Mouse (Mus musculus): ENCODE measurements around the gene Lactb. TPM values are rescaled to one million over a fixed set of nuclear protein-coding genes. Genes with fewer than 3 reads are reported as not detected.
A peak's percentile ranks its signal among the peaks of the same experiment; 100 is the strongest.

Gene Lactb
- polyA plus RNA-seq, 1 experiment from 2014 or later, result 11.9 TPM

GRCm38 (mm10) chr9:66988888-66989414 is 13.7 kb upstream of the Lactb start:
- Histone ChIP-seq H3K36me3 (ENCODE audit: control insufficient read depth, insufficient read depth, low read length) (no peaks in the 10 kb centered on the region), H3K9ac (ENCODE audit: low read length) (no peak overlapping the region), H3K4me3 (ENCODE audit: low read depth, low read length) (no peak overlapping the region), H3K4me2 (ENCODE audit: low read depth) (no peak overlapping the region), H3K27me3 (ENCODE audit: control insufficient read depth, insufficient read depth, low read length) (no peaks in the 10 kb centered on the region), H3K4me1 (ENCODE audit: control insufficient read depth, insufficient read depth, low read length) (no peaks in the 10 kb centered on the region), H3K9me3 (ENCODE audit: control insufficient read depth, low read length) (no peaks in the 10 kb centered on the region), H3K27ac (ENCODE audit: low read depth, low read length) (no peak overlapping the region)
- WGBS, result 71% methylated on average over 6 of the region's 6 CpGs
- no peak for ATAC-seq (ENCODE audit: insufficient read depth, low FRiP score, low TSS enrichment)
- no peak for DNase-seq (ENCODE audit: low spot score)

GRCm38 (mm10) chr9:66988198-66988887 is 13.1 kb upstream of the Lactb start:
- DNase-seq (ENCODE audit: low spot score) (no peak), ATAC-seq (ENCODE audit: insufficient read depth, low FRiP score, low TSS enrichment) (no peak)

GRCm38 (mm10) chr9:66985377-66985776 is 10.1 kb upstream of the Lactb start:
- no peak for DNase-seq (ENCODE audit: low spot score)
- WGBS, result 86% methylated on average over 7 of the region's 7 CpGs
- no peak overlapping the region for H3K4me2 ChIP-seq (ENCODE audit: low read depth)
- H3K36me3 ChIP-seq (ENCODE audit: control insufficient read depth, insufficient read depth, low read length), result no peaks in the 10 kb centered on the region
- no peak overlapping the region for H3K9ac ChIP-seq (ENCODE audit: low read length)
- ATAC-seq (ENCODE audit: insufficient read depth, low FRiP score, low TSS enrichment), result no peak
- H3K4me1 ChIP-seq (ENCODE audit: control insufficient read depth, insufficient read depth, low read length), result no peaks in the 10 kb centered on the region
- no peak overlapping the region for H3K4me3 ChIP-seq (ENCODE audit: low read depth, low read length)
- H3K27me3 ChIP-seq (ENCODE audit: control insufficient read depth, insufficient read depth, low read length), result no peaks in the 10 kb centered on the region
- H3K27ac ChIP-seq (ENCODE audit: low read depth, low read length), result no peak overlapping the region
- H3K9me3 ChIP-seq (ENCODE audit: control insufficient read depth, low read length), result no peaks in the 10 kb centered on the region

More at GRCm38 (mm10) chr9:66988198-66988887, 13.1 kb upstream of the Lactb start:
- Histone ChIP-seq H3K4me1 (ENCODE audit: control insufficient read depth, insufficient read depth, low read length) (no peaks in the 10 kb centered on the region), H3K4me2 (ENCODE audit: low read depth) (no peak overlapping the region), H3K9ac (ENCODE audit: low read length) (no peak overlapping the region), H3K36me3 (ENCODE audit: control insufficient read depth, insufficient read depth, low read length) (no peaks in the 10 kb centered on the region), H3K9me3 (ENCODE audit: control insufficient read depth, low read length) (no peaks in the 10 kb centered on the region), H3K4me3 (ENCODE audit: low read depth, low read length) (no peak overlapping the region), H3K27me3 (ENCODE audit: control insufficient read depth, insufficient read depth, low read length) (no peaks in the 10 kb centered on the region), H3K27ac (ENCODE audit: low read depth, low read length) (no peak overlapping the region)
- 73% methylated on average over 11 of the region's 11 CpGs for WGBS

- H3K4me3 ChIP-seq (ENCODE audit: low read depth, low read length), result no peak overlapping the region
- ATAC-seq (ENCODE audit: insufficient read depth, low FRiP score, low TSS enrichment) (no peak), DNase-seq (ENCODE audit: low spot score) (no peak)
- H3K9ac ChIP-seq (ENCODE audit: low read length), result no peak overlapping the region
- no peak overlapping the region for H3K4me2 ChIP-seq (ENCODE audit: low read depth)
- H3K9me3 ChIP-seq (ENCODE audit: control insufficient read depth, low read length), result no peaks in the 10 kb centered on the region
- WGBS, result 82% methylated on average over 7 of the region's 7 CpGs
- H3K4me1 ChIP-seq (ENCODE audit: control insufficient read depth, insufficient read depth, low read length), result no peaks in the 10 kb centered on the region
- no peak overlapping the region for H3K27ac ChIP-seq (ENCODE audit: low read depth, low read length)
- H3K36me3 ChIP-seq (ENCODE audit: control insufficient read depth, insufficient read depth, low read length), result no peaks in the 10 kb centered on the region
- no peaks in the 10 kb centered on the region for H3K27me3 ChIP-seq (ENCODE audit: control insufficient read depth, insufficient read depth, low read length)
Measured at GRCm38 (mm10) chr9:66982085-66982484, 6.8 kb upstream of the Lactb start.

GRCm38 (mm10) chr9:66980458-66980857 is 5.2 kb upstream of the Lactb start:
- no peaks in the 10 kb centered on the region for H3K27me3 ChIP-seq (ENCODE audit: control insufficient read depth, insufficient read depth, low read length)
- no peaks in the 10 kb centered on the region for H3K9me3 ChIP-seq (ENCODE audit: control insufficient read depth, low read length)
- DNase-seq (ENCODE audit: low spot score) (peak; percentile 80), ATAC-seq (ENCODE audit: insufficient read depth, low FRiP score, low TSS enrichment) (no peak)
- H3K36me3 ChIP-seq (ENCODE audit: control insufficient read depth, insufficient read depth, low read length), result no peaks in the 10 kb centered on the region
- no peaks in the 10 kb centered on the region for H3K4me1 ChIP-seq (ENCODE audit: control insufficient read depth, insufficient read depth, low read length)
- no peak overlapping the region for H3K4me3 ChIP-seq (ENCODE audit: low read depth, low read length)
- no peak overlapping the region for H3K4me2 ChIP-seq (ENCODE audit: low read depth)
- 7% methylated on average over 5 of the region's 5 CpGs for whole genome bisulfite sequencing
- no peak overlapping the region for H3K27ac ChIP-seq (ENCODE audit: low read depth, low read length)
- no peak overlapping the region for H3K9ac ChIP-seq (ENCODE audit: low read length)

GRCm38 (mm10) chr9:66978468-66978867 is 3.2 kb upstream of the Lactb start:
- Histone ChIP-seq H3K9ac (ENCODE audit: low read length) (no peak overlapping the region), H3K9me3 (ENCODE audit: control insufficient read depth, low read length) (no peaks in the 10 kb centered on the region), H3K4me2 (ENCODE audit: low read depth) (no peak overlapping the region), H3K27ac (ENCODE audit: low read depth, low read length) (no peak overlapping the region), H3K36me3 (ENCODE audit: control insufficient read depth, insufficient read depth, low read length) (no peaks in the 10 kb centered on the region), H3K4me1 (ENCODE audit: control insufficient read depth, insufficient read depth, low read length) (no peaks in the 10 kb centered on the region), H3K4me3 (ENCODE audit: low read depth, low read length) (no peak overlapping the region), H3K27me3 (ENCODE audit: control insufficient read depth, insufficient read depth, low read length) (no peaks in the 10 kb centered on the region)
- no peak for ATAC-seq (ENCODE audit: insufficient read depth, low FRiP score, low TSS enrichment)
- DNase-seq (ENCODE audit: low spot score), result no peak
- WGBS, result 97% methylated on average over 1 of the region's 1 CpGs

- H3K9me3 ChIP-seq (ENCODE audit: control insufficient read depth, low read length), result no peaks in the 10 kb centered on the region
- ATAC-seq (ENCODE audit: insufficient read depth, low FRiP score, low TSS enrichment) (no peak), DNase-seq (ENCODE audit: low spot score) (no peak)
- no peak overlapping the region for H3K27ac ChIP-seq (ENCODE audit: low read depth, low read length)
- H3K4me2 ChIP-seq (ENCODE audit: low read depth), result no peak overlapping the region
- WGBS, result 92% methylated on average over 1 of the region's 1 CpGs
- no peaks in the 10 kb centered on the region for H3K4me1 ChIP-seq (ENCODE audit: control insufficient read depth, insufficient read depth, low read length)
- H3K4me3 ChIP-seq (ENCODE audit: low read depth, low read length), result no peak overlapping the region
- no peaks in the 10 kb centered on the region for H3K36me3 ChIP-seq (ENCODE audit: control insufficient read depth, insufficient read depth, low read length)
- no peaks in the 10 kb centered on the region for H3K27me3 ChIP-seq (ENCODE audit: control insufficient read depth, insufficient read depth, low read length)
- no peak overlapping the region for H3K9ac ChIP-seq (ENCODE audit: low read length)
Measured at GRCm38 (mm10) chr9:66977982-66978381, 2.7 kb upstream of the Lactb start.

GRCm38 (mm10) chr9:66977121-66977520 is 1.8 kb upstream of the Lactb start:
- Histone ChIP-seq H3K36me3 (ENCODE audit: control insufficient read depth, insufficient read depth, low read length) (no peaks in the 10 kb centered on the region), H3K4me2 (ENCODE audit: low read depth) (no peak overlapping the region), H3K9ac (ENCODE audit: low read length) (no peak overlapping the region), H3K9me3 (ENCODE audit: control insufficient read depth, low read length) (no peaks in the 10 kb centered on the region), H3K27ac (ENCODE audit: low read depth, low read length) (no peak overlapping the region), H3K4me1 (ENCODE audit: control insufficient read depth, insufficient read depth, low read length) (no peaks in the 10 kb centered on the region), H3K27me3 (ENCODE audit: control insufficient read depth, insufficient read depth, low read length) (no peaks in the 10 kb centered on the region), H3K4me3 (ENCODE audit: low read depth, low read length) (no peak overlapping the region)
- 84% methylated on average over 5 of the region's 5 CpGs for WGBS
- DNase-seq (ENCODE audit: low spot score), result no peak
- ATAC-seq (ENCODE audit: insufficient read depth, low FRiP score, low TSS enrichment), result no peak

- peak overlapping the region; percentile 62 for H3K4me2 ChIP-seq (ENCODE audit: low read depth)
- ATAC-seq (ENCODE audit: insufficient read depth, low FRiP score, low TSS enrichment), result peak; percentile 79
- no peaks in the 10 kb centered on the region for H3K9me3 ChIP-seq (ENCODE audit: control insufficient read depth, low read length)
- peak overlapping the region; percentile 90 for H3K27ac ChIP-seq (ENCODE audit: low read depth, low read length)
- H3K4me3 ChIP-seq (ENCODE audit: low read depth, low read length), result peak overlapping the region; percentile 89
- H3K36me3 ChIP-seq (ENCODE audit: control insufficient read depth, insufficient read depth, low read length), result no peaks in the 10 kb centered on the region
- under 1% methylated on average over 41 of the region's 41 CpGs for whole genome bisulfite sequencing
- no peaks in the 10 kb centered on the region for H3K4me1 ChIP-seq (ENCODE audit: control insufficient read depth, insufficient read depth, low read length)
- peak; percentile 82 for DNase-seq (ENCODE audit: low spot score)
- H3K9ac ChIP-seq (ENCODE audit: low read length), result peak overlapping the region; percentile 69
- H3K27me3 ChIP-seq (ENCODE audit: control insufficient read depth, insufficient read depth, low read length), result no peaks in the 10 kb centered on the region
Measured at GRCm38 (mm10) chr9:66974721-66975225, 511 bp downstream of the Lactb start.
